Comparison of ENCODE assay signal across 12 mouse cellular contexts in the genomic region with DNA sequence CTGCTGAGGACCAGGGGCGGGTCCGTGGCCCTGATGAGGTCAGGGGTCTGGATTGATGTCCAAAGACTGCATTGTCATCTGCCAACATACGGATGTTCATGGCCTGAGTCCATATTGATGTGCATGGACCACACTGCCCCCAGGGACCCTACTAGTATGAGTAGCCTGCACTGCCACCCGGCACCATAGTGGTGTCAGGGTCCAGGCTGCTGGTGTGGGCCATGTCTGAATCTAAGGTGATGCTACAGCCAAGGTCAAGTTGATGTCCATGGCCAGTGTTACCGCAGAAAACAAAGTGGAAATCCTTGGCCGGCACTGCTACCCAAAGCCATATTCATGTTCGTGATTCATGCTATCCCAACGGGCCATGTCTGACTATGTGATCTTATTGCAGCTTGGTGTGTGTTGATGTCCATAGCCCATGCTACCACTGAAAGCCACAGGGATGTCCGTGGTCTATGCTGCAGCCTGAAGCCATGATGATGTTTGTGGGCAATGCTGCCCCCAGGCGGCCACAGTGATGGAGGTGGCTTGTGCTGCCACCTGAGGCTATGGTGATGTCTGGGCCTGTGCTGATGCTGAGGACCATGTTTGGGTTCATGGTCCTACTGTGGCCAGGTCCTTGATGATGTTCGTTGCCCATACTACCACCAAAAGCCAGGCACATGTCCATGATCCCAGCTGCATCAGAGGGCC.
DNase-seq lines count a peak whose midpoint lies in the region; ATAC-seq and TF ChIP-seq lines count a peak whose summit lies in the region.
"Had no signal": no experiment of that assay in that cellular context is flagged by ENCODE, and none has a peak within 500 bp of the region (broad histone marks: within the 10 kb centered on the region; RNA-seq: fewer than 3 reads in every experiment).

No protein-coding gene starts in this region.

- ATAC-seq in lung, embryonic 14.5 days (ENCODE audit: insufficient read depth), result no peak
- ATAC-seq: hindbrain, embryonic 16.5 days had no signal

- H3K36me3 ChIP-seq in lung, embryonic 14.5 days (ENCODE audit: insufficient read depth), result no peaks in the 10 kb centered on the region
- H3K36me3 ChIP-seq: liver, embryonic 15.5 days; neural tube, embryonic 13.5 days had no signal

- no peak overlapping the region for H3K4me2 ChIP-seq in lung, embryonic 14.5 days
- H3K4me2 ChIP-seq: liver, embryonic 15.5 days; neural tube, embryonic 13.5 days had no signal

- no peaks in the 10 kb centered on the region for H3K27me3 ChIP-seq in cerebellum, adult 2 months (ENCODE audit: control insufficient read depth, insufficient read depth, low read length)
- no peaks in the 10 kb centered on the region for H3K27me3 ChIP-seq in lung, embryonic 14.5 days (ENCODE audit: insufficient read depth, low read length)
- H3K27me3 ChIP-seq: liver, embryonic 15.5 days; neural tube, embryonic 13.5 days had no signal

- no peaks in the 10 kb centered on the region for H3K9me3 ChIP-seq in lung, embryonic 14.5 days (ENCODE audit: low read depth, low read length)
- H3K9me3 ChIP-seq: liver, embryonic 15.5 days; neural tube, embryonic 13.5 days had no signal

- WGBS in cerebellum, adult 2 months, result 84% methylated on average over 11 of the region's 11 CpGs
- 84% methylated on average over 11 of the region's 11 CpGs for WGBS in lung, embryonic 14.5 days

- TF ChIP-seq CTCF in cerebellum, adult 2 months (IDR thresholded peaks at IDR 0.05; ENCODE audit: borderline replicate concordance, insufficient read depth, low read depth, low read length), result peak; percentile 47
- TF ChIP-seq CTCF in lung, embryonic 14.5 days (IDR thresholded peaks at IDR 0.05; ENCODE audit: low read depth), result peak; percentile 54

- DNase-seq in cerebellum, adult 2 months, result peak in 1 of 2 experiments; percentile 6
- no peak for DNase-seq in cerebellum, adult 9-10 months
- no peak for DNase-seq in lung, embryonic 14.5 days
- DNase-seq in lung, postnatal 14 days, result no peak
- peak; percentile 53 for DNase-seq in R1 (ENCODE audit: low read depth, low spot score)
- peak; percentile 35 to 42 for DNase-seq in kidney, postnatal 25 days
- DNase-seq in neural tube, embryonic 10.5 days (ENCODE audit: extremely low spot score, low spot score), result no peak
- no peak for DNase-seq in right cerebral cortex, postnatal 36 days (ENCODE audit: low spot score in 2 of 2)
- DNase-seq: thymus, adult 2 months had no signal

- no peak overlapping the region for H3K4me3 ChIP-seq in cerebellum, adult 2 months (replicated peaks; ENCODE audit: insufficient read depth, low read depth, low read length)
- no peak overlapping the region for H3K4me3 ChIP-seq in lung, embryonic 14.5 days (ENCODE audit: low read depth, low read length)
- H3K4me3 ChIP-seq: liver, embryonic 15.5 days; neural tube, embryonic 13.5 days had no signal

- TF ChIP-seq POLR2A in cerebellum, adult 2 months (IDR thresholded peaks at IDR 0.05; ENCODE audit: borderline replicate concordance, insufficient read depth, low read length), result no peak

- H3K27ac ChIP-seq in cerebellum, adult 2 months (ENCODE audit: insufficient read depth, low read length), result no peak overlapping the region
- H3K27ac ChIP-seq in lung, embryonic 14.5 days (ENCODE audit: low read depth), result no peak overlapping the region
- H3K27ac ChIP-seq: liver, embryonic 15.5 days; neural tube, embryonic 13.5 days had no signal

- H3K9ac ChIP-seq in lung, embryonic 14.5 days, result no peak overlapping the region
- H3K9ac ChIP-seq: liver, embryonic 15.5 days; neural tube, embryonic 13.5 days had no signal

- no peaks in the 10 kb centered on the region for H3K4me1 ChIP-seq in cerebellum, adult 2 months (ENCODE audit: control insufficient read depth, insufficient read depth, low read length)
- H3K4me1 ChIP-seq in lung, embryonic 14.5 days (ENCODE audit: insufficient read depth), result no peaks in the 10 kb centered on the region
- H3K4me1 ChIP-seq: liver, embryonic 15.5 days; neural tube, embryonic 13.5 days had no signal

Comparison
In these comparisons a context has a peak if more than half of its experiments do, and no peak if none do; other contexts are left out.
1. DNase-seq: peak in R1 (single experiment) and kidney, postnatal 25 days (2 of 2); none in cerebellum, adult 9-10 months (single experiment), lung, embryonic 14.5 days (single experiment), lung, postnatal 14 days (single experiment), neural tube, embryonic 10.5 days (single experiment) and right cerebral cortex, postnatal 36 days (0 of 2).